Mouse (Mus musculus) kidney, adult 2 months (tissue): ENCODE measurements at regions not wholly inside any gene's neighbourhood (a gene's known extent, or its start where the extent isn't known, plus 50 kb on each side); places are given as distances from the start of the nearest gene placed in this dataset.
"Not testable (repeated sequence)": the region's sequence is repeated elsewhere in the genome, so short reads cannot be mapped to it uniquely, and the experiment has no call there.

Source experiments
- DNase-seq: peaks from one replicate; pipeline ENCODE4 v3.0.0; 2021
- H3K27ac ChIP-seq: fragments of 200-500 bp; 2 replicates; pipeline ENCODE4 v1.5.1; 2012; ENCODE audit warnings: low read depth, low read length, control low read depth, inconsistent platforms; ENCODE audit not compliant: insufficient read depth
- H3K27me3 ChIP-seq: fragments of 200-500 bp; replicated peaks from 2 replicates; pipeline ENCODE4 v1.6.1; 2012; ENCODE audit warnings: mild to moderate bottlenecking, moderate library complexity, low read length, inconsistent platforms; ENCODE audit not compliant: control insufficient read depth, insufficient read depth
- H3K36me3 ChIP-seq: fragments of 200-500 bp; 2 replicates; pipeline ENCODE4 v1.6.1; 2012; ENCODE audit warnings: mild to moderate bottlenecking, moderate library complexity, low read length, inconsistent platforms; ENCODE audit not compliant: control insufficient read depth, insufficient read depth
- H3K4me1 ChIP-seq: fragments of 200-500 bp; 2 replicates; pipeline ENCODE4 v1.6.1; 2011; ENCODE audit warnings: low read length; ENCODE audit not compliant: control insufficient read depth, insufficient read depth
- H3K4me3 ChIP-seq: fragments of 200-500 bp; 2 replicates; pipeline ENCODE4 v1.5.1; 2011; ENCODE audit warnings: mild to moderate bottlenecking, low read depth, low read length, control low read depth; ENCODE audit not compliant: insufficient read depth
- CTCF ChIP-seq: fragments of 200-500 bp; conservative IDR thresholded peaks from 2 replicates; pipeline ENCODE4 v1.5.1; 2011; ENCODE audit warnings: low read depth, mild to moderate bottlenecking, control low read depth, low read length, moderate library complexity, mixed read lengths; ENCODE audit not compliant: insufficient read depth, insufficient read length
- POLR2A ChIP-seq: fragments of 200-500 bp; IDR thresholded peaks from one replicate; pipeline ENCODE4 v1.6.1; 2011; ENCODE audit warnings: low read depth, low read length, control low read depth
- WGBS: fragments of 180-500 bp; shearing (Covaris S2); methylation state at CpG from one replicate; pipeline ENCODE4 v1.1.7; 2018; 5-methylcytosine and 5-hydroxymethylcytosine counted together

- no peaks in the 10 kb centered on the region for H3K4me1 ChIP-seq
- H3K27ac ChIP-seq: no peak overlapping the region
- no peak overlapping the region for H3K4me3 ChIP-seq
- DNase-seq: no peak
- H3K27me3 ChIP-seq: no peaks in the 10 kb centered on the region
- WGBS: 61% methylated on average over 1 of the region's 1 CpGs
- TF ChIP-seq CTCF (no peak), POLR2A (no peak)
- H3K36me3 ChIP-seq: no peaks in the 10 kb centered on the region
Observed at GRCm38 (mm10) chr1:59417317-59417716, 64.9 kb upstream of the Fzd7 start.

- Histone ChIP-seq H3K36me3 (no peaks in the 10 kb centered on the region), H3K27ac (no peak overlapping the region), H3K27me3 (no peaks in the 10 kb centered on the region), H3K4me3 (no peak overlapping the region), H3K4me1 (no peaks in the 10 kb centered on the region)
- TF ChIP-seq POLR2A (no peak), CTCF (no peak)
- 82% methylated on average over 3 of the region's 3 CpGs for WGBS
- DNase-seq: no peak
Observed at GRCm38 (mm10) chr1:59417962-59418361, 64.3 kb upstream of the Fzd7 start.

- 93% methylated on average over 9 of the region's 9 CpGs for WGBS
Observed at GRCm38 (mm10) chr1:59418748-59419147, 63.5 kb upstream of the Fzd7 start.

GRCm38 (mm10) chr1:59422981-59423941 lies 59.0 kb upstream of the Fzd7 start:
- H3K36me3 ChIP-seq: no peaks in the 10 kb centered on the region
- peak; percentile 84 for DNase-seq
- H3K27me3 ChIP-seq: no peaks in the 10 kb centered on the region
- 36% methylated on average over 19 of the region's 19 CpGs for WGBS
- no peak overlapping the region for H3K4me3 ChIP-seq
- no peak for TF ChIP-seq POLR2A
- no peak for TF ChIP-seq CTCF
- H3K27ac ChIP-seq: no peak overlapping the region
- H3K4me1 ChIP-seq: peaks cover 5% of the 10 kb centered on the region; the same call in 1 of the 2 replicates

More at GRCm38 (mm10) chr1:59418748-59419147, 63.5 kb upstream of the Fzd7 start:
- DNase-seq: no peak
- Histone ChIP-seq H3K27ac (no peak overlapping the region), H3K36me3 (no peaks in the 10 kb centered on the region), H3K27me3 (no peaks in the 10 kb centered on the region), H3K4me1 (peaks cover 3% of the 10 kb centered on the region; the same call in 1 of the 2 replicates), H3K4me3 (no peak overlapping the region)
- no peak for TF ChIP-seq POLR2A
- no peak for TF ChIP-seq CTCF

GRCm38 (mm10) chr1:59425771-59426170 lies 56.5 kb upstream of the Fzd7 start:
- DNase-seq, H3K27ac ChIP-seq, H3K4me3 ChIP-seq, H3K4me1 ChIP-seq, H3K27me3 ChIP-seq, H3K36me3 ChIP-seq: not testable (repeated sequence)
- WGBS: 93% methylated on average over 1 of the region's 1 CpGs

- peak; percentile 44 for DNase-seq
- no peaks in the 10 kb centered on the region for H3K27me3 ChIP-seq
- H3K4me1 ChIP-seq: peaks cover 10% of the 10 kb centered on the region
- WGBS: 67% methylated on average over 9 of the region's 10 CpGs
- no peak overlapping the region for H3K4me3 ChIP-seq
- no peak overlapping the region for H3K27ac ChIP-seq
- TF ChIP-seq CTCF: no peak
- no peak for TF ChIP-seq POLR2A
- no peaks in the 10 kb centered on the region for H3K36me3 ChIP-seq
Observed at GRCm38 (mm10) chr1:59426346-59427203, 55.6 kb upstream of the Fzd7 start.

- WGBS: 76% methylated on average over 5 of the region's 5 CpGs
- no peaks in the 10 kb centered on the region for H3K36me3 ChIP-seq
- peak; percentile 57 for TF ChIP-seq CTCF
- TF ChIP-seq POLR2A: no peak
- H3K27me3 ChIP-seq: no peaks in the 10 kb centered on the region
- peaks cover 10% of the 10 kb centered on the region for H3K4me1 ChIP-seq
- H3K27ac ChIP-seq: no peak overlapping the region
- DNase-seq: no peak
- no peak overlapping the region for H3K4me3 ChIP-seq
Observed at GRCm38 (mm10) chr1:59427204-59427557, 55.0 kb upstream of the Fzd7 start.
